Mouse (Mus musculus): ENCODE results near the gene Cdyl.

GRCm38 (mm10) chr13:35624831-35625230, 34.8 kb upstream of the Cdyl start:
- TF ChIP-seq CTCF (IDR thresholded peaks at IDR 0.05; ENCODE audit: extremely low read depth, insufficient read depth, low read length) (no peak), POLR2A (IDR thresholded peaks at IDR 0.05; ENCODE audit: extremely low read depth, insufficient read depth, low read length) (no peak)

All from cortical plate, adult 2 months (tissue).